Mouse (Mus musculus): ENCODE measurements around the gene Hid1.

- TF ChIP-seq GATA1 (IDR thresholded peaks at IDR 0.05; ENCODE audit: borderline replicate concordance, low read length) (no peak), FLI1 (IDR thresholded peaks at IDR 0.05; ENCODE audit: low read length) (no peak)
Measured at GRCm38 (mm10) chr11:115354183-115354582, 13.4 kb downstream of the Hid1 start.

All from megakaryocyte, embryonic 14.5 days (primary cell).